Mouse (Mus musculus) adrenal gland, postnatal 14 days (tissue): Measurements from ENCODE around the gene Hist1h2ap. TPM values are rescaled to one million over a fixed set of nuclear protein-coding genes. Genes with fewer than 3 reads are reported as not detected.
A peak's percentile ranks its signal among the peaks of the same experiment; 100 is the strongest.
"Not testable (repeated sequence)": the region's sequence is repeated elsewhere in the genome, so short reads cannot be mapped to it uniquely, and the experiment has no call there.

ENCODE experiments used
- DNase-seq: peaks from one replicate; pipeline ENCODE4 v3.0.0; 2021; ENCODE audit warnings: mixed read lengths
- microRNA-seq, 2 experiments: library from miRNA; unstranded; fragments of <30 nt; microRNA quantifications; one replicate each; pipeline ENCODE4 v1.2.0; 2021
- total RNA-seq: library from RNA; stranded (reverse); gene quantifications from 2 replicates; pipeline ENCODE4 v1.2.3, GENCODE M21; 2021

Hist1h2ap gene
- total RNA-seq, 1 experiment from 2014 or later = 352 TPM

- DNase-seq = not testable (repeated sequence)
Observed at GRCm38 (mm10) chr13:21810073-21810472, 23.2 kb downstream of the Hist1h2ap start, which contains the start of the genes Hist1h2bq and Hist1h2ao. Gene Hist1h2bq, minus strand, starts transcription at chr13:21810197. Gene Hist1h2ao, plus strand, starts transcription at chr13:21810465.

- not testable (repeated sequence) for DNase-seq
Observed at GRCm38 (mm10) chr13:21803058-21803457, 30.2 kb downstream of the Hist1h2ap start.

- DNase-seq = not testable (repeated sequence)
Observed at GRCm38 (mm10) chr13:21797163-21797562, 36.1 kb downstream of the Hist1h2ap start.

- DNase-seq = no peak
Observed at GRCm38 (mm10) chr13:21795584-21795983, 37.7 kb downstream of the Hist1h2ap start.

GRCm38 (mm10) chr13:21790601-21791283, 42.6 kb downstream of the Hist1h2ap start:
- DNase-seq = peak; percentile 12

GRCm38 (mm10) chr13:21789925-21790324, 43.4 kb downstream of the Hist1h2ap start:
- DNase-seq = no peak

- DNase-seq = no peak
Observed at GRCm38 (mm10) chr13:21787760-21788593, 45.3 kb downstream of the Hist1h2ap start.

- peak; percentile 90 for DNase-seq
Observed at GRCm38 (mm10) chr13:21786899-21787629, 46.2 kb downstream of the Hist1h2ap start, which contains the start of the genes Hist1h2an and Hist1h2bp. Gene Hist1h2an, minus strand, starts transcription at chr13:21787218. Gene Hist1h2bp, plus strand, starts transcription at chr13:21787461.

GRCm38 (mm10) chr13:21786189-21786898, 47.0 kb downstream of the Hist1h2ap start:
- no peak for DNase-seq

GRCm38 (mm10) chr13:21784311-21784710, 49.0 kb downstream of the Hist1h2ap start:
- DNase-seq = no peak

GRCm38 (mm10) chr13:21783734-21784161, 49.6 kb downstream of the Hist1h2ap start:
- peak; percentile 48 for DNase-seq

- DNase-seq = peak; percentile 66
Observed at GRCm38 (mm10) chr13:21783255-21783617, 50.1 kb downstream of the Hist1h2ap start, which contains the start of gene Hist1h3i. Gene Hist1h3i, minus strand, starts transcription at chr13:21783370.

Small RNA genes within 50 kb of the gene (microRNA-seq; reads per million reads assigned to microRNA genes)
- gene Gm19658 (0 reads per million in 2 experiments), gene Gm44346 (0 reads per million in 2 experiments), gene Gm44466 (0 reads per million in 2 experiments)

Other genes starting within 250 kb of the Hist1h2ap start
- not detected in 2 replicates for gene Olfr1362, start 219.5 kb downstream of the Hist1h2ap start, total RNA-seq
- gene Olfr11, start 191.0 kb downstream of the Hist1h2ap start, total RNA-seq = not detected in 2 replicates
- gene Olfr1361, start 170.1 kb downstream of the Hist1h2ap start, total RNA-seq = not detected in 2 replicates
- not detected in 2 replicates for gene Olfr1360, start 156.1 kb downstream of the Hist1h2ap start, total RNA-seq
- gene Olfr1359, start 135.4 kb downstream of the Hist1h2ap start, total RNA-seq = not detected in 2 replicates
- 191 and 254 TPM in 2 replicates for gene Hist1h2bl, start 117.4 kb downstream of the Hist1h2ap start, total RNA-seq
- gene Hist1h2ai, start 117.1 kb downstream of the Hist1h2ap start, total RNA-seq = 129 and 184 TPM in 2 replicates
- gene Hist1h3h, start 115.8 kb downstream of the Hist1h2ap start, total RNA-seq = 287 and 324 TPM in 2 replicates
- gene Hist1h2bm, start 111.5 kb downstream of the Hist1h2ap start, total RNA-seq = 57.9 and 74.0 TPM in 2 replicates
- gene Hist1h4j, start 98.4 kb downstream of the Hist1h2ap start, total RNA-seq = 35.2 and 49.4 TPM in 2 replicates
- 468 and 533 TPM in 2 replicates for gene Hist1h4k, start 83.0 kb downstream of the Hist1h2ap start, total RNA-seq
- gene Hist1h2ak, start 79.7 kb downstream of the Hist1h2ap start, total RNA-seq = 72.0 and 91.7 TPM in 2 replicates
- gene Hist1h2bn, start 79.4 kb downstream of the Hist1h2ap start, total RNA-seq = 127 and 142 TPM in 2 replicates
- gene Hist1h1b, start 52.9 kb downstream of the Hist1h2ap start, total RNA-seq = 129 and 152 TPM in 2 replicates
- 215 and 253 TPM in 2 replicates for gene Hist1h3i, start 50.1 kb downstream of the Hist1h2ap start, total RNA-seq
- gene Hist1h2an, start 46.3 kb downstream of the Hist1h2ap start, total RNA-seq = 38.5 and 43.6 TPM in 2 replicates
- 68.9 and 94.7 TPM in 2 replicates for gene Hist1h2bp, start 46.0 kb downstream of the Hist1h2ap start, total RNA-seq
- gene Hist1h2bq, start 23.3 kb downstream of the Hist1h2ap start, total RNA-seq = 128 and 131 TPM in 2 replicates
- not detected in 2 replicates for gene Hist1h2ao, start 23.0 kb downstream of the Hist1h2ap start, total RNA-seq
- gene Hist1h4m, start 21.8 kb downstream of the Hist1h2ap start, total RNA-seq = 417 and 512 TPM in 2 replicates
- gene Hist1h4n, start 1.3 kb downstream of the Hist1h2ap start, total RNA-seq = 37.8 and 56.1 TPM in 2 replicates
- 132 and 133 TPM in 2 replicates for gene Hist1h2br, start 236 bp upstream of the Hist1h2ap start, total RNA-seq
- 1.3 and 1.7 TPM in 2 replicates for gene Zfp184, start 111.6 kb upstream of the Hist1h2ap start, total RNA-seq
- not detected in 2 replicates for gene Pom121l2, start 147.7 kb upstream of the Hist1h2ap start, total RNA-seq
- gene Prss16, start 176.2 kb upstream of the Hist1h2ap start, total RNA-seq = 0.74 TPM in 1 of 2 replicates, not detected in the other
- gene Hist1h2ah, start 202.1 kb upstream of the Hist1h2ap start, total RNA-seq = 203 and 342 TPM in 2 replicates
- 207 and 301 TPM in 2 replicates for gene Hist1h2bk, start 202.4 kb upstream of the Hist1h2ap start, total RNA-seq
- 104 and 144 TPM in 2 replicates for gene Hist1h4i, start 207.9 kb upstream of the Hist1h2ap start, total RNA-seq
- 114 and 174 TPM in 2 replicates for gene Hist1h2ag, start 209.4 kb upstream of the Hist1h2ap start, total RNA-seq
- 118 and 165 TPM in 2 replicates for gene Hist1h2bj, start 209.7 kb upstream of the Hist1h2ap start, total RNA-seq